ENCODE assay signal across 15 mouse cellular contexts in genomic region chr7:35594311-35594710, GRCm38 (mm10). TPM values are rescaled to one million over a fixed set of nuclear protein-coding genes. Genes with fewer than 3 reads are reported as not detected.
"Had no signal": no experiment of that assay in that cellular context is flagged by ENCODE, and none has a peak within 500 bp of the region (broad histone marks: within the 10 kb centered on the region; RNA-seq: fewer than 3 reads in every experiment).

No protein-coding gene starts in this region.

- DNase-seq: left cerebral cortex, postnatal 4 days; liver; liver, embryonic 13.5 days; liver, postnatal 0 days; lung, adult 18-20 months; lung, adult 2 months; lung, embryonic 14.5 days; lung, postnatal 10 days; lung, postnatal 14 days; lung, postnatal 36 days; lung, postnatal 4 days; midbrain, embryonic 14.5 days had no signal

RNA-seq across cellular contexts. Expression of gene Rgs9bp, which starts 8.9 kb away (rescaled TPM):
- total RNA-seq: monocyte, adult 5-6 weeks had no signal

RNA-seq across cellular contexts. Expression of gene Tdrd12, which starts 56.8 kb away (rescaled TPM):
- total RNA-seq: liver, adult 2 months; megakaryocyte, adult 5-6 weeks; monocyte, adult 5-6 weeks had no signal
